Mouse (Mus musculus) MEL (cell line): ENCODE data around the gene Map7. TPM values are rescaled to one million over a fixed set of nuclear protein-coding genes. Genes with fewer than 3 reads are reported as not detected.
A peak's percentile ranks its signal among the peaks of the same experiment; 100 is the strongest.

Experiments
- DNase-seq: peaks from one replicate; pipeline ENCODE4 v3.0.0; 2011; ENCODE audit warnings: low read depth, low spot score
- H3K27ac ChIP-seq: 2 replicates; pipeline ENCODE4 v1.5.1; 2012; ENCODE audit warnings: low read depth, mild to moderate bottlenecking, control low read depth, low read length, moderate library complexity; ENCODE audit not compliant: control insufficient read depth
- H3K27me3 ChIP-seq, 2 experiments: fragments of 150-350 bp in 1 of 2; sonication (generic) in 1 of 2; 2 replicates each; pipeline ENCODE4 v1.6.1; 2012; ENCODE audit warnings: low read length in 2 of 2, mild to moderate bottlenecking in 2 of 2, improper control_type of control experiment in 1 of 2, moderate library complexity in 1 of 2; ENCODE audit not compliant: insufficient read depth in 2 of 2, control insufficient read depth in 1 of 2
- H3K36me3 ChIP-seq, 2 experiments: 2 replicates each; pipeline ENCODE4 v1.6.1; 2012 to 2014; ENCODE audit warnings: low read length in 2 of 2, improper control_type of control experiment in 1 of 2, inconsistent platforms in 1 of 2, mild to moderate bottlenecking in 1 of 2; ENCODE audit not compliant: insufficient read depth in 2 of 2, control insufficient read depth in 1 of 2
- H3K4me1 ChIP-seq, 2 experiments: fragments of 150-350 bp in 1 of 2; sonication (generic) in 1 of 2; 2 replicates each; pipeline ENCODE4 v1.6.1; 2012; ENCODE audit warnings: low read length in 2 of 2, improper control_type of control experiment in 1 of 2, mild to moderate bottlenecking in 1 of 2; ENCODE audit not compliant: insufficient read depth in 2 of 2, control insufficient read depth in 1 of 2
- H3K4me3 ChIP-seq, 2 experiments: fragments of 150-350 bp in 1 of 2; sonication (generic) in 1 of 2; 2 replicates each; pipeline ENCODE4 v1.5.1; 2012; ENCODE audit warnings: low read depth in 2 of 2, low read length in 2 of 2, mild to moderate bottlenecking in 2 of 2, moderate library complexity in 2 of 2, control low read depth in 1 of 2, improper control_type of control experiment in 1 of 2; ENCODE audit not compliant: control insufficient read depth in 1 of 2, insufficient read depth in 1 of 2
- H3K79me2 ChIP-seq: 2 replicates; pipeline ENCODE4 v1.6.1; 2012; ENCODE audit warnings: mild to moderate bottlenecking, low read length, moderate library complexity; ENCODE audit not compliant: control insufficient read depth, poor library complexity, insufficient read depth
- H3K9ac ChIP-seq: 2 replicates; pipeline ENCODE4 v1.6.1; 2012; ENCODE audit warnings: low read depth, mild to moderate bottlenecking, control low read depth, low read length, moderate library complexity; ENCODE audit not compliant: control insufficient read depth, poor library complexity, severe bottlenecking
- H3K9me3 ChIP-seq: fragments of 150-350 bp; sonication (generic); replicated peaks from 2 replicates; pipeline ENCODE4 v1.6.1; 2012; ENCODE audit warnings: mild to moderate bottlenecking, low read length, improper control_type of control experiment, moderate library complexity; ENCODE audit not compliant: insufficient read depth
- BHLHE40 ChIP-seq: IDR thresholded peaks from 2 replicates; pipeline ENCODE4 v1.6.1; 2012; ENCODE audit warnings: low read depth, mild to moderate bottlenecking, inconsistent platforms, low read length, improper control_type of control experiment, borderline replicate concordance
- CHD1 ChIP-seq: IDR thresholded peaks from 2 replicates; pipeline ENCODE4 v1.6.1; 2012; ENCODE audit warnings: low read depth, mild to moderate bottlenecking, inconsistent platforms, low read length, improper control_type of control experiment
- CHD2 ChIP-seq: IDR thresholded peaks from 2 replicates; pipeline ENCODE4 v1.6.1; 2011; ENCODE audit warnings: low read length, improper control_type of control experiment
- CTCF ChIP-seq, 3 experiments: IDR thresholded peaks in 2 of 3; conservative IDR thresholded peaks in 1 of 3; 2 replicates each; pipeline ENCODE4 v1.5.1; 2011 to 2012; ENCODE audit warnings: low read length in 3 of 3, low read depth in 2 of 3, mild to moderate bottlenecking in 2 of 3, improper control_type of control experiment in 1 of 3, inconsistent platforms in 1 of 3, mixed read lengths in 1 of 3, moderate library complexity in 1 of 3; ENCODE audit not compliant: control insufficient read depth in 1 of 3, insufficient read depth in 1 of 3, poor library complexity in 1 of 3, severe bottlenecking in 1 of 3
- ETS1 ChIP-seq: IDR thresholded peaks from 2 replicates; pipeline ENCODE4 v1.6.1; 2012; ENCODE audit warnings: low read depth, mild to moderate bottlenecking, inconsistent platforms, low read length, improper control_type of control experiment, moderate library complexity
- HCFC1 ChIP-seq: IDR thresholded peaks from 2 replicates; pipeline ENCODE4 v1.6.1; 2012; ENCODE audit warnings: low read depth, mild to moderate bottlenecking, inconsistent platforms, low read length, improper control_type of control experiment, moderate library complexity
- JUND ChIP-seq: IDR thresholded peaks from 2 replicates; pipeline ENCODE4 v1.6.1; 2011; ENCODE audit warnings: low read depth, mild to moderate bottlenecking, improper control_type of control experiment, low read length
- KAT2A ChIP-seq: conservative IDR thresholded peaks from 2 replicates; pipeline ENCODE4 v1.6.1; 2012; ENCODE audit warnings: low read depth, low read length, improper control_type of control experiment, inconsistent platforms
- MAFK ChIP-seq: IDR thresholded peaks from 2 replicates; pipeline ENCODE4 v1.6.1; 2011; ENCODE audit warnings: low read depth, mild to moderate bottlenecking, low read length, improper control_type of control experiment, borderline replicate concordance
- MAZ ChIP-seq: IDR thresholded peaks from 2 replicates; pipeline ENCODE4 v1.6.1; 2012; ENCODE audit warnings: low read depth, mild to moderate bottlenecking, inconsistent platforms, low read length, improper control_type of control experiment
- MXI1 ChIP-seq: IDR thresholded peaks from 2 replicates; pipeline ENCODE4 v1.6.1; 2011; ENCODE audit warnings: mild to moderate bottlenecking, low read depth, low read length, improper control_type of control experiment
- NELFE ChIP-seq: IDR thresholded peaks from 2 replicates; pipeline ENCODE4 v1.6.1; 2011; ENCODE audit warnings: low read depth, low read length, improper control_type of control experiment
- POLR2A ChIP-seq, 2 experiments: IDR thresholded peaks; 2 replicates each; pipeline ENCODE4 v1.6.1; 2011 to 2012; ENCODE audit warnings: low read length in 2 of 2, mild to moderate bottlenecking in 2 of 2, control low read depth in 1 of 2, improper control_type of control experiment in 1 of 2, low read depth in 1 of 2, moderate library complexity in 1 of 2; ENCODE audit not compliant: control insufficient read depth in 1 of 2, insufficient read depth in 1 of 2, poor library complexity in 1 of 2
- POLR2AphosphoS2 ChIP-seq: IDR thresholded peaks from 2 replicates; pipeline ENCODE4 v1.6.1; 2011; ENCODE audit warnings: low read length, improper control_type of control experiment
- POLR2AphosphoS5 ChIP-seq: IDR thresholded peaks from 2 replicates; pipeline ENCODE4 v1.6.1; 2012; ENCODE audit warnings: low read depth, borderline replicate concordance, mild to moderate bottlenecking, inconsistent platforms, low read length, moderate library complexity, mixed read lengths
- RAD21 ChIP-seq: IDR thresholded peaks from 2 replicates; pipeline ENCODE4 v1.6.1; 2011; ENCODE audit warnings: mild to moderate bottlenecking, low read depth, low read length, improper control_type of control experiment
- RCOR1 ChIP-seq: IDR thresholded peaks from 2 replicates; pipeline ENCODE4 v1.6.1; 2012; ENCODE audit warnings: low read depth, mild to moderate bottlenecking, inconsistent platforms, low read length, improper control_type of control experiment
- SMC3 ChIP-seq: IDR thresholded peaks from 2 replicates; pipeline ENCODE4 v1.6.1; 2011; ENCODE audit warnings: low read depth, low read length, improper control_type of control experiment
- TBP ChIP-seq: IDR thresholded peaks from 2 replicates; pipeline ENCODE4 v1.8.0; 2011; ENCODE audit warnings: low read depth, low read length, improper control_type of control experiment
- TCF12 ChIP-seq: IDR thresholded peaks from 2 replicates; pipeline ENCODE4 v1.6.1; 2014; ENCODE audit warnings: low read depth, mild to moderate bottlenecking, inconsistent platforms, low read length, improper control_type of control experiment, moderate library complexity
- ZC3H11A ChIP-seq: IDR thresholded peaks from 2 replicates; pipeline ENCODE4 v1.6.1; 2012; ENCODE audit warnings: low read depth, mild to moderate bottlenecking, inconsistent platforms, low read length, improper control_type of control experiment
- ZKSCAN1 ChIP-seq: IDR thresholded peaks from 2 replicates; pipeline ENCODE4 v1.6.1; 2012; ENCODE audit warnings: low read depth, mild to moderate bottlenecking, inconsistent platforms, low read length, improper control_type of control experiment, moderate library complexity
- ZMIZ1 ChIP-seq: IDR thresholded peaks from 2 replicates; pipeline ENCODE4 v1.6.1; 2012; ENCODE audit warnings: low read depth, mild to moderate bottlenecking, inconsistent platforms, low read length, improper control_type of control experiment, moderate library complexity
- ZNF384 ChIP-seq: IDR thresholded peaks from 2 replicates; pipeline ENCODE4 v1.6.1; 2012; ENCODE audit warnings: low read depth, mild to moderate bottlenecking, inconsistent platforms, low read length, improper control_type of control experiment
- polyA plus RNA-seq, 2 experiments: library from polyadenylated mRNA; stranded (reverse) in 1 of 2; unstranded in 1 of 2; fragments of >175 nt in 1 of 2; fragments of >200 nt in 1 of 2; gene quantifications; 2 replicates each; pipeline versions ENCODE4 v1.2.1 to v1.2.4; 2012; ENCODE audit warnings: low replicate concordance in 2 of 2, low read depth in 1 of 2; ENCODE audit not compliant: insufficient read length in 2 of 2, insufficient read depth in 1 of 2, missing spikeins in 1 of 2
- total RNA-seq: library from RNA; depleted of rRNA; stranded (reverse); fragments of 300-350 nt; gene quantifications from 2 replicates; pipeline ENCODE4 v1.2.3, GENCODE M21; 2012

Gene Map7
- total and polyA plus RNA-seq, 3 experiments: 3.1 to 9.5 TPM; not detected in 1

DNA sequence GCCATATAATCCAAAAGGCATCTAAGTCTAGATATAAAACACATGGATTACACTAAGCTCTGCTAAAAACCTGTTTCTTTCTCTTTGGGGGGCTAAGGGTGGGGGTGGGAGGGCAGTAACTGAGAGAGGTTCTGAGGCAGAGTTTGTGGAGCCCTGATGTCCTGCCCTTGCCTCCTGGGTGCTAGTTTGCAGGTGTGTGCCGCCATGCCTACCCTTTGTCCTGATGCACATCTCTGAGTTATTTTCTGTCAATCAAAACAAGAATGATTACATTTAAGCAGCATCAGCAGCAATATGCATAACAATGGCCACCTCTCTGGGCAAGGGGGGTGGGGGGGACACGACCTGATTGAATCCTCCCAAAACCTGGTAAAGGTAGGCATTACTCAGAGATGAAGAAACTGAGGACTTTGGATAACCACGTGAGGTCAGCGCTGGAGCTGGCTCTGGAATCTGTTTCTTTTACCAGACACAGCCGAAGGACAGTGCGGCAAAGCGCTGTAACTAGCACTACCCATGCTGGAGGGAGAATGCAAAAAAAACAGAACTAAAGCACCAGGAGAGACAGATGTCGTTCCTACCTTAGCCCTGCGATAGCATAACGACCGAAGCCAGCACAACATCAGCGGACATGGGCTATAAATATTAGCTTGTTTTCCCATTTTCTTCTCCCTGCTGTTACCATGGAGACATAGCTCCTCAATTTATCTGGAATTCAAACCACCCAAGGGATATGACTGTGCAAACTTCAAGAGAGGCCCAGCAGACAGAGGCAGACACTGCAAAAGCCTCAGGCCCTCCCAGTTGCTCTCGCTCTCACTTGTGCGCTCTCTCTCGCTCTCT lies 137.9 kb downstream of the Map7 start:
- TF ChIP-seq JUND (no peak), MAZ (no peak), TBP (no peak), ZMIZ1 (no peak), ETS1 (no peak), POLR2A (IDR thresholded peaks at IDR 0.05; ENCODE audit: control insufficient read depth in 1 of 2, insufficient read depth in 1 of 2, low read depth in 1 of 2, low read length in 2 of 2, poor library complexity in 1 of 2) (no peak), BHLHE40 (no peak), MAFK (no peak), RCOR1 (no peak), RAD21 (no peak), CHD2 (no peak), ZNF384 (no peak), HCFC1 (no peak)
- Histone ChIP-seq H3K9ac (no peak overlapping the region), H3K79me2 (no peaks in the 10 kb centered on the region; the same call in 1 of the 2 replicates), H3K27me3 (no peaks in the 10 kb centered on the region; a peak in 1 of 4 replicates), H3K4me1 (no peaks in the 10 kb centered on the region), H3K36me3 (no peaks in the 10 kb centered on the region), H3K4me3 (no peak overlapping the region), H3K27ac (no peak overlapping the region), H3K9me3 (no peaks in the 10 kb centered on the region)
- DNase-seq: no peak

- H3K27me3 ChIP-seq: no peaks in the 10 kb centered on the region; a peak in 1 of 4 replicates
- no peak for TF ChIP-seq TCF12
- TF ChIP-seq, all 39 proteins: peak for 0
- no peak overlapping the region for H3K4me3 ChIP-seq
- no peaks in the 10 kb centered on the region; the same call in 1 of the 2 replicates for H3K79me2 ChIP-seq
- no peaks in the 10 kb centered on the region for H3K9me3 ChIP-seq
- H3K9ac ChIP-seq: no peak overlapping the region
- no peak for DNase-seq
- no peak overlapping the region for H3K27ac ChIP-seq
- H3K36me3 ChIP-seq: no peaks in the 10 kb centered on the region
- no peaks in the 10 kb centered on the region for H3K4me1 ChIP-seq
Measured at GRCm38 (mm10) chr10:20287369-20287768, 139.1 kb downstream of the Map7 start.

GRCm38 (mm10) chr10:20290467-20290883 lies 142.2 kb downstream of the Map7 start:
- peak; percentile 89 for DNase-seq
- H3K9ac ChIP-seq: peak overlapping the region; percentile 75
- H3K27ac ChIP-seq: no peak overlapping the region
- H3K9me3 ChIP-seq: no peaks in the 10 kb centered on the region
- H3K79me2 ChIP-seq: no peaks in the 10 kb centered on the region; the same call in 1 of the 2 replicates
- H3K36me3 ChIP-seq: no peaks in the 10 kb centered on the region
- no peaks in the 10 kb centered on the region for H3K27me3 ChIP-seq
- H3K4me1 ChIP-seq: no peaks in the 10 kb centered on the region
- peak overlapping the region; percentile 30 to 78 for H3K4me3 ChIP-seq
- no peak for TF ChIP-seq NELFE
- TF ChIP-seq JUND: no peak
- TF ChIP-seq KAT2A: no peak
- TF ChIP-seq MAFK: no peak
- TF ChIP-seq CHD1: no peak
- peak; percentile 82 to 89 (median 85) for TF ChIP-seq CTCF (IDR thresholded peaks at IDR 0.05 in 2 of 3, conservative IDR thresholded peaks at IDR 0.05 in 1 of 3; ENCODE audit: control insufficient read depth in 1 of 3, insufficient read depth in 1 of 3, low read depth in 2 of 3, low read length in 3 of 3, poor library complexity in 1 of 3, severe bottlenecking in 1 of 3)
- no peak for TF ChIP-seq CHD2
- TF ChIP-seq POLR2AphosphoS2: no peak
- peak; percentile 84 for TF ChIP-seq RAD21
- no peak for TF ChIP-seq BHLHE40
- TF ChIP-seq POLR2AphosphoS5: no peak
- no peak for TF ChIP-seq RCOR1
- no peak for TF ChIP-seq ZKSCAN1
- TF ChIP-seq MXI1: no peak
- peak; percentile 81 for TF ChIP-seq SMC3
- peak; percentile 70 for TF ChIP-seq ZC3H11A
- peak; percentile 78 for TF ChIP-seq ZNF384
- TF ChIP-seq TBP: 0 out of 2 replicates have a peak, but pooled peaks have one; percentile 11
- TF ChIP-seq ZMIZ1: no peak
